Mouse (Mus musculus) embryonic fibroblast, embryonic 13.5 days (primary cell): Measurements from ENCODE around the gene 4930579F01Rik.

Experiments used
- CTCF ChIP-seq: IDR thresholded peaks from 2 replicates; pipeline ENCODE4 v1.5.1; 2011; ENCODE audit warnings: mild to moderate bottlenecking, control low read depth, low read length, moderate library complexity, borderline replicate concordance; ENCODE audit not compliant: insufficient read depth
- POLR2A ChIP-seq: IDR thresholded peaks from 2 replicates; pipeline ENCODE4 v1.6.1; 2011; ENCODE audit warnings: low read depth, mild to moderate bottlenecking, control low read depth, low read length, moderate library complexity

DNA sequence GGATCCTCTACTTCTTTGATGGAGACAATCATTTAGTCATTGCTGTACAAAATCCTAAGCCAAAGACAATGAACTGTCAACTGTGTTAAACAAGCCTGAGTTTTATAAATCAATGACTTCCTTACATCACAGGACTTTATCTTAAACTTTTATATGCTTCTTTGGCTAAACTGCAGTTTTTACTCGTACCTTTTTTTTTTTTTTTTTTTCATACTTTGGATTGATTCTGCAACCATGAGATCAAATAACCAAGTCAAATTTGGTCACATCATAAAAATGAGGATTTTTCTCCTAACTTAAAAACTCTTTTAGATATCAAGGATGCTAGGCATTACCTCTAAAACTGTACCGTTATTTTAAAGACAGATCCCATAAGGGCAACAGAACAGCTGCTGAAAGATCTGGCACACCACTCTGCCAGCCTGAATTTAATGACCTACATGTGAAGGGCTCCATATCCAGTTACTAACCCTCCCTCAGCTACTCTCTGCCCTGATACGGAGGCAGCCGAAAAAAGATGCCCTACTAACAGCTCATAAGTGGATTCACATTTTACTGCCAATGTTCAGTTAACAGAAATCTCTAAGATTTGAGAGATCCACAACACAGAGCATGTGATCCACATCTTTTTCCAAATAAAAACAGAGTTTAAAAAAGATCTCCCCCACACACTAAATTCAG lies 51.4 kb downstream of the 4930579F01Rik start:
- TF ChIP-seq CTCF: no peak
- TF ChIP-seq POLR2A: no peak
